Mouse (Mus musculus): ENCODE data around the gene Mbtps1.

GRCm38 (mm10) chr8:119557132-119557531 lies 1.4 kb downstream of the Mbtps1 start:
- TF ChIP-seq CTCF (IDR thresholded peaks at IDR 0.05; ENCODE audit: low read depth), result no peak
- TF ChIP-seq EP300 (optimal IDR thresholded peaks at IDR 0.05), result no peak

Data from stomach, postnatal 0 days (tissue).